Mouse (Mus musculus) liver, embryonic 11.5 days (tissue): ENCODE measurements around the gene 3300002I08Rik. TPM values are rescaled to one million over a fixed set of nuclear protein-coding genes. Genes with fewer than 3 reads are reported as not detected.
A peak's percentile ranks its signal among the peaks of the same experiment; 100 is the strongest.
"Not testable (repeated sequence)": the region's sequence is repeated elsewhere in the genome, so short reads cannot be mapped to it uniquely, and the experiment has no call there.

ENCODE experiments used
- ATAC-seq: fragments of 200-750 bp; cut with Nextera tagmentation; replicated peaks from 2 replicates; pipeline ENCODE4 v1.8.0; 2017; ENCODE audit warnings: moderate number of reproducible peaks, mild to moderate bottlenecking, moderate TSS enrichment, moderate library complexity; ENCODE audit not compliant: low FRiP score
- DNase-seq: peaks from one replicate; pipeline ENCODE4 v3.0.0-alpha.2; 2017; ENCODE audit warnings: low spot score
- H3K27ac ChIP-seq: fragments of 300-500 bp; sonication (generic); 2 replicates; pipeline ENCODE4 v1.5.1; 2014; ENCODE audit warnings: mild to moderate bottlenecking, low read depth, low read length, control low read depth
- H3K27me3 ChIP-seq: fragments of 300-500 bp; sonication (generic); replicated peaks from 2 replicates; pipeline ENCODE4 v1.6.1; 2014; ENCODE audit warnings: low read length, mixed read lengths; ENCODE audit not compliant: control insufficient read depth, insufficient read depth
- H3K36me3 ChIP-seq: fragments of 300-500 bp; sonication (generic); 2 replicates; pipeline ENCODE4 v1.6.1; 2014; ENCODE audit warnings: mild to moderate bottlenecking, low read length, moderate library complexity, mixed read lengths; ENCODE audit not compliant: control insufficient read depth, insufficient read depth
- H3K4me1 ChIP-seq: fragments of 300-500 bp; sonication (generic); replicated peaks from 2 replicates; pipeline ENCODE4 v1.6.1; 2014; ENCODE audit warnings: low read length, mixed read lengths; ENCODE audit not compliant: control insufficient read depth, insufficient read depth
- H3K4me2 ChIP-seq: fragments of 300-500 bp; sonication (generic); 2 replicates; pipeline ENCODE4 v1.6.1; 2014; ENCODE audit warnings: mild to moderate bottlenecking, control low read depth, moderate library complexity
- H3K4me3 ChIP-seq: fragments of 300-500 bp; sonication (generic); 2 replicates; pipeline ENCODE4 v1.5.1; 2014; ENCODE audit warnings: low read depth, low read length, control low read depth
- H3K9ac ChIP-seq: fragments of 300-500 bp; sonication (generic); 2 replicates; pipeline ENCODE4 v1.6.1; 2014; ENCODE audit warnings: low read depth, low read length, control low read depth
- H3K9me3 ChIP-seq: fragments of 300-500 bp; sonication (generic); 2 replicates; pipeline ENCODE4 v1.6.1; 2016; ENCODE audit warnings: low read length, inconsistent platforms, mixed read lengths; ENCODE audit not compliant: control insufficient read depth
- WGBS: fragments of 180-500 bp; shearing (Covaris S2); extraction: QIAGEN DNeasy Blood & Tissue Kit; methylation state at CpG from one replicate; pipeline ENCODE4 v1.1.7; 2014; 5-methylcytosine and 5-hydroxymethylcytosine counted together
- polyA plus RNA-seq: library from polyadenylated mRNA; unstranded; fragments of >200 nt; fragmentation: Nextera tagmentation; extraction: Ambion mirVana; gene quantifications from 2 replicates; pipeline ENCODE4 v1.2.1, GENCODE M21; 2014

Gene 3300002I08Rik
- polyA plus RNA-seq = 4.4 TPM in 2 replicates

GRCm38 (mm10) chr2:150362113-150362877 lies at the start of gene 3300002I08Rik:
Gene 3300002I08Rik (minus strand): TSS chr2:150362765.
- H3K4me3 ChIP-seq = peak within 1 kb of the TSS; percentile 61
- H3K9me3 ChIP-seq, H3K27ac ChIP-seq, H3K4me1 ChIP-seq, H3K36me3 ChIP-seq, H3K27me3 ChIP-seq: not testable (repeated sequence)
- peak within 1 kb of the TSS; percentile 65 for H3K9ac ChIP-seq
- ATAC-seq (peak; percentile 100), DNase-seq (peak; percentile 78)
- 7% methylated on average over 17 of the region's 17 CpGs for WGBS
- H3K4me2 ChIP-seq = peak within 1 kb of the TSS; percentile 63

GRCm38 (mm10) chr2:150412146-150412545 lies 49.6 kb upstream of the 3300002I08Rik start:
- not testable (repeated sequence) for H3K36me3 ChIP-seq, H3K27ac ChIP-seq, H3K27me3 ChIP-seq, H3K4me2 ChIP-seq, H3K4me1 ChIP-seq, H3K9ac ChIP-seq, H3K9me3 ChIP-seq, H3K4me3 ChIP-seq, ATAC-seq, DNase-seq
- WGBS = 81% methylated on average over 17 of the region's 17 CpGs

- no peak overlapping the region for H3K27ac ChIP-seq
- H3K36me3 ChIP-seq = no peaks in the 10 kb centered on the region
- no peaks in the 10 kb centered on the region for H3K27me3 ChIP-seq
- no peak overlapping the region for H3K9ac ChIP-seq
- H3K4me1 ChIP-seq = no peaks in the 10 kb centered on the region
- no peak for DNase-seq
- ATAC-seq = no peak
- 70% methylated on average over 1 of the region's 1 CpGs for WGBS
- no peak overlapping the region for H3K4me3 ChIP-seq
- no peak overlapping the region for H3K4me2 ChIP-seq
- no peaks in the 10 kb centered on the region for H3K9me3 ChIP-seq
Observed at GRCm38 (mm10) chr2:150390198-150390597, 27.6 kb upstream of the 3300002I08Rik start.

GRCm38 (mm10) chr2:150385553-150386106 lies 23.1 kb upstream of the 3300002I08Rik start:
- not testable (repeated sequence) for DNase-seq, ATAC-seq, H3K4me2 ChIP-seq, H3K9ac ChIP-seq, H3K4me1 ChIP-seq, H3K27me3 ChIP-seq, H3K36me3 ChIP-seq, H3K9me3 ChIP-seq, H3K27ac ChIP-seq, H3K4me3 ChIP-seq
- 92% methylated on average over 19 of the region's 19 CpGs for WGBS

GRCm38 (mm10) chr2:150362878-150363229 lies 289 bp upstream of the 3300002I08Rik start:
- H3K9me3 ChIP-seq = no peaks in the 10 kb centered on the region
- H3K4me2 ChIP-seq = peak overlapping the region; percentile 63
- no peaks in the 10 kb centered on the region for H3K27me3 ChIP-seq
- ATAC-seq (peak; percentile 44), DNase-seq (no peak)
- no peaks in the 10 kb centered on the region for H3K4me1 ChIP-seq
- peak overlapping the region; percentile 61 for H3K4me3 ChIP-seq
- H3K27ac ChIP-seq = no peak overlapping the region
- no peaks in the 10 kb centered on the region for H3K36me3 ChIP-seq
- WGBS = 13% methylated on average over 4 of the region's 4 CpGs
- H3K9ac ChIP-seq = 0 out of 2 replicates have a peak overlapping the region, but pooled peaks have one; percentile 35

GRCm38 (mm10) chr2:150357136-150357535 lies 5.4 kb downstream of the 3300002I08Rik start:
- not testable (repeated sequence) for DNase-seq, H3K4me2 ChIP-seq, H3K4me1 ChIP-seq, H3K9me3 ChIP-seq, ATAC-seq, H3K27ac ChIP-seq, H3K9ac ChIP-seq, H3K4me3 ChIP-seq, H3K36me3 ChIP-seq, H3K27me3 ChIP-seq

- H3K9ac ChIP-seq = no peak within 1 kb of the TSS
- H3K27ac ChIP-seq = no peak within 1 kb of the TSS
- H3K4me2 ChIP-seq = no peak within 1 kb of the TSS
- peaks cover 7% of the 10 kb centered on the region; the same call in 1 of the 2 replicates for H3K9me3 ChIP-seq
- H3K27me3 ChIP-seq = no peaks in the 10 kb centered on the region
- DNase-seq = no peak
- no peak within 1 kb of the TSS for H3K4me3 ChIP-seq
- WGBS = 88% methylated on average over 5 of the region's 5 CpGs
- no peaks in the 10 kb centered on the region for H3K4me1 ChIP-seq
- H3K36me3 ChIP-seq = peaks cover 20% of the 10 kb centered on the region; the same call in 1 of the 2 replicates
- no peak for ATAC-seq
Observed at GRCm38 (mm10) chr2:150323402-150323801, 39.2 kb downstream of the 3300002I08Rik start, which contains the start of gene Gm10130. Gene Gm10130 (plus strand): TSS chr2:150323702.

GRCm38 (mm10) chr2:150318973-150319372 lies 43.6 kb downstream of the 3300002I08Rik start:
- no peaks in the 10 kb centered on the region for H3K4me1 ChIP-seq
- no peaks in the 10 kb centered on the region for H3K27me3 ChIP-seq
- peaks cover 7% of the 10 kb centered on the region for H3K9me3 ChIP-seq
- no peak overlapping the region for H3K9ac ChIP-seq
- WGBS = 96% methylated on average over 1 of the region's 1 CpGs
- no peak for ATAC-seq
- no peak overlapping the region for H3K4me3 ChIP-seq
- H3K4me2 ChIP-seq = no peak overlapping the region
- DNase-seq = no peak
- H3K36me3 ChIP-seq = peaks cover 16% of the 10 kb centered on the region
- H3K27ac ChIP-seq = no peak overlapping the region

- Histone ChIP-seq H3K27me3 (no peaks in the 10 kb centered on the region), H3K9ac (no peak overlapping the region), H3K4me1 (no peaks in the 10 kb centered on the region), H3K36me3 (peaks cover 12% of the 10 kb centered on the region), H3K4me3 (no peak overlapping the region), H3K27ac (no peak overlapping the region), H3K4me2 (no peak overlapping the region), H3K9me3 (peaks cover 4% of the 10 kb centered on the region)
- DNase-seq = no peak
- no peak for ATAC-seq
Observed at GRCm38 (mm10) chr2:150316140-150316539, 46.4 kb downstream of the 3300002I08Rik start.
